Mouse (Mus musculus) urinary bladder, adult 18-20 months (tissue): ENCODE measurements around the gene Gm10842.

ENCODE experiments used
- DNase-seq, 2 experiments: peaks; one replicate each; pipeline ENCODE4 v3.0.0; 2022; ENCODE audit warnings: low spot score in 2 of 2, mixed read lengths in 2 of 2

Gene Gm10842

GRCm38 (mm10) chr11:105152357-105152899 is 5.7 kb downstream of the Gm10842 start:
- DNase-seq, result no peak

GRCm38 (mm10) chr11:105153068-105153833 is 6.6 kb downstream of the Gm10842 start:
- no peak for DNase-seq

GRCm38 (mm10) chr11:105155915-105156314 is 9.2 kb downstream of the Gm10842 start:
- no peak for DNase-seq

- no peak for DNase-seq
Measured at GRCm38 (mm10) chr11:105156748-105157267, 10.1 kb downstream of the Gm10842 start.

GRCm38 (mm10) chr11:105158047-105158446 is 11.4 kb downstream of the Gm10842 start:
- DNase-seq, result no peak

- DNase-seq, result no peak
Measured at GRCm38 (mm10) chr11:105159673-105160360, 13.1 kb downstream of the Gm10842 start.

- no peak for DNase-seq
Measured at GRCm38 (mm10) chr11:105161411-105161810, 14.7 kb downstream of the Gm10842 start.

GRCm38 (mm10) chr11:105164516-105165510 is 18.1 kb downstream of the Gm10842 start:
- no peak for DNase-seq

GRCm38 (mm10) chr11:105166780-105167179 is 20.1 kb downstream of the Gm10842 start:
- DNase-seq, result no peak

GRCm38 (mm10) chr11:105178516-105178915 is 31.8 kb downstream of the Gm10842 start, which contains the start of gene Tlk2:
Gene Tlk2 (plus strand): TSS chr11:105178807.
- DNase-seq, result no peak

- DNase-seq, result no peak
Measured at GRCm38 (mm10) chr11:105179523-105179922, 32.8 kb downstream of the Gm10842 start.

- DNase-seq, result peak; percentile 8 to 44
Measured at GRCm38 (mm10) chr11:105180471-105181091, 33.9 kb downstream of the Gm10842 start.

- peak; percentile 77 to 87 for DNase-seq
Measured at GRCm38 (mm10) chr11:105181126-105181637, 34.5 kb downstream of the Gm10842 start.

- DNase-seq, result peak; percentile 17 to 58
Measured at GRCm38 (mm10) chr11:105181689-105182460, 35.2 kb downstream of the Gm10842 start.

- no peak for DNase-seq
Measured at GRCm38 (mm10) chr11:105182461-105182855, 35.8 kb downstream of the Gm10842 start.

- no peak for DNase-seq
Measured at GRCm38 (mm10) chr11:105184678-105185077, 38.0 kb downstream of the Gm10842 start.

- no peak for DNase-seq
Measured at GRCm38 (mm10) chr11:105192186-105192585, 45.5 kb downstream of the Gm10842 start.
